Mouse (Mus musculus) liver, embryonic 16.5 days (tissue): ENCODE results near the gene Pcp4l1. TPM values are rescaled to one million over a fixed set of nuclear protein-coding genes. Genes with fewer than 3 reads are reported as not detected.

Experiments used
- ATAC-seq: fragments of 200-750 bp; cut with Nextera tagmentation; 2 replicates; pipeline ENCODE4 v1.8.0; 2017; ENCODE audit warnings: low read depth, mild to moderate bottlenecking, moderate number of reproducible peaks, moderate library complexity
- H3K27ac ChIP-seq: fragments of 300-500 bp; sonication (generic); 2 replicates; pipeline ENCODE4 v1.5.1; 2014; ENCODE audit warnings: mild to moderate bottlenecking, low read length
- H3K27me3 ChIP-seq: fragments of 300-500 bp; sonication (generic); 2 replicates; pipeline ENCODE4 v1.6.1; 2014; ENCODE audit warnings: low read depth, low read length, mixed read lengths; ENCODE audit not compliant: control insufficient read depth, insufficient read depth
- H3K36me3 ChIP-seq: fragments of 300-500 bp; sonication (generic); 2 replicates; pipeline ENCODE4 v1.6.1; 2014; ENCODE audit warnings: mild to moderate bottlenecking; ENCODE audit not compliant: control insufficient read depth, insufficient read depth
- H3K4me1 ChIP-seq: fragments of 300-500 bp; sonication (generic); 2 replicates; pipeline ENCODE4 v1.6.1; 2014; ENCODE audit warnings: low read depth, low read length, mixed read lengths; ENCODE audit not compliant: control insufficient read depth
- H3K4me2 ChIP-seq: fragments of 300-500 bp; sonication (generic); 2 replicates; pipeline ENCODE4 v1.6.1; 2014; ENCODE audit warnings: low read depth, low read length, mixed read lengths
- H3K4me3 ChIP-seq: fragments of 300-500 bp; sonication (generic); 2 replicates; pipeline ENCODE4 v1.5.1; 2014; ENCODE audit warnings: low read depth, mild to moderate bottlenecking, low read length
- H3K9ac ChIP-seq: fragments of 300-500 bp; sonication (generic); 2 replicates; pipeline ENCODE4 v1.6.1; 2014; ENCODE audit warnings: low read depth, low read length
- H3K9me3 ChIP-seq: fragments of 300-500 bp; sonication (generic); replicated peaks from 2 replicates; pipeline ENCODE4 v1.6.1; 2016; ENCODE audit warnings: low read length; ENCODE audit not compliant: control insufficient read depth
- WGBS: fragments of 180-500 bp; shearing (Covaris S2); extraction: QIAGEN DNeasy Blood & Tissue Kit; methylation state at CpG from one replicate; pipeline ENCODE4 v1.1.7; 2014; ENCODE audit not compliant: insufficient replicate concordance; 5-methylcytosine and 5-hydroxymethylcytosine counted together
- polyA plus RNA-seq: library from polyadenylated mRNA; unstranded; fragments of >200 nt; fragmentation: Nextera tagmentation; extraction: Ambion mirVana; gene quantifications from 2 replicates; pipeline ENCODE4 v1.2.1, GENCODE M21; 2015

The Pcp4l1 gene
- polyA plus RNA-seq, 1 experiment from 2014 or later: 2.5 TPM

DNA sequence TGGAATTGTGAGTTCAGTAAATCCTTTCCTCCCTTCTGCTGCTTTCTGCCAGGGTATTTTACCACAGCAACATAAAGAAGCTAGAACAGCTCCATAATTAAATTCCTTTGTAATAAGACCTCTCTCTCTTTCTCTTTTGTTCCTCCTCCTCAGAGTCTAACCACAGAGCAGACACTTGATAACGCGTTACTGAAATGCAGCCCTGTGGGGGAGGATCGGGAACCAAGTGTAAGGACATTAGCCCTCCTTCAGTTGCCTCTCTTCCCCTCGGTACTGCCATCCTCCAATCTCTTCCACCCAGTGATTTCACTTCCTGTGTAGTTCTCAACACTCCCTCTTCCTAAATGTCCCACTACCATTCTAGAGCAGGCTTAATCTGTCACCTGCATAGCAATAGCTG is 13.3 kb upstream of the Pcp4l1 start:
- Histone ChIP-seq H3K4me1 (no peaks in the 10 kb centered on the region; the same call in none of the 2 replicates), H3K9ac (no peak overlapping the region), H3K27me3 (no peaks in the 10 kb centered on the region), H3K27ac (no peak overlapping the region), H3K4me2 (no peak overlapping the region), H3K4me3 (no peak overlapping the region), H3K36me3 (no peaks in the 10 kb centered on the region), H3K9me3 (no peaks in the 10 kb centered on the region)
- no peak for ATAC-seq
- WGBS: 8% methylated on average over 4 of the region's 4 CpGs

GRCm38 (mm10) chr1:171205704-171206493 is 9.8 kb upstream of the Pcp4l1 start:
- Histone ChIP-seq H3K9ac (no peak overlapping the region), H3K9me3 (no peaks in the 10 kb centered on the region), H3K4me2 (no peak overlapping the region), H3K4me1 (no peaks in the 10 kb centered on the region; the same call in none of the 2 replicates), H3K36me3 (no peaks in the 10 kb centered on the region), H3K27me3 (no peaks in the 10 kb centered on the region), H3K4me3 (no peak overlapping the region), H3K27ac (no peak overlapping the region)
- 52% methylated on average over 6 of the region's 6 CpGs for WGBS
- no peak for ATAC-seq

- Histone ChIP-seq H3K27ac (peak overlapping the region; percentile 74; the same call in 1 of the 2 replicates), H3K4me2 (0 out of 2 replicates have a peak overlapping the region, but pooled peaks have one; percentile 27), H3K36me3 (no peaks in the 10 kb centered on the region), H3K4me3 (no peak overlapping the region), H3K27me3 (no peaks in the 10 kb centered on the region), H3K4me1 (no peaks in the 10 kb centered on the region; the same call in 1 of the 2 replicates), H3K9me3 (no peaks in the 10 kb centered on the region), H3K9ac (no peak overlapping the region)
- peak; percentile 94 for ATAC-seq
- WGBS: 64% methylated on average over 7 of the region's 7 CpGs
Measured at GRCm38 (mm10) chr1:171204249-171204644, 8.2 kb upstream of the Pcp4l1 start.

GRCm38 (mm10) chr1:171203471-171204248 is 7.6 kb upstream of the Pcp4l1 start:
- H3K36me3 ChIP-seq: no peaks in the 10 kb centered on the region
- H3K27ac ChIP-seq: peak overlapping the region; percentile 74
- H3K9ac ChIP-seq: no peak overlapping the region
- no peaks in the 10 kb centered on the region for H3K27me3 ChIP-seq
- H3K4me1 ChIP-seq: no peaks in the 10 kb centered on the region; the same call in 1 of the 2 replicates
- H3K9me3 ChIP-seq: no peaks in the 10 kb centered on the region
- 43% methylated on average over 10 of the region's 11 CpGs for WGBS
- H3K4me2 ChIP-seq: peak overlapping the region; percentile 27; the same call in 1 of the 2 replicates
- H3K4me3 ChIP-seq: no peak overlapping the region
- ATAC-seq: peak; percentile 43; the same call in 1 of the 2 replicates

DNA sequence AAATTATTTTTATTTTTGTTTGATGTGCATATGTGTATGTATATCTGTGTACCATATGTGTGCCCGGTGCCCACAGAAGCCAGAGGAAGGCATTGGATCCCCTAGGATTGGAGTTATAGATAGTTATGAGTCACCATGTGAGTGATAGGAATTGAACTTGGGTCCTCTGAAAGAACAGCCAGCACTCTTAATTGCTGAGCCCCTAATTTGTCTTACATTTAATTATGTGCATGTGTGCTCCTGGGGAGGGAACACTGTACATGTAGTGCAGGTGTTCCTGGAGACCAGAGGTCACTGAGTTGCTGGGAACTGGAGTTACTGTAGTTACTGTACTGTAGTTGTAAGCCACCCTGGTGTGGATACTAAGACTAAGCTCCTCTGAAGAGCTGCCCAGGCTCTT is 4.7 kb upstream of the Pcp4l1 start:
- Histone ChIP-seq H3K4me1 (no peaks in the 10 kb centered on the region; the same call in 1 of the 2 replicates), H3K27ac (no peak overlapping the region), H3K36me3 (no peaks in the 10 kb centered on the region), H3K27me3 (peaks cover 16% of the 10 kb centered on the region), H3K9me3 (no peaks in the 10 kb centered on the region), H3K9ac (no peak overlapping the region), H3K4me3 (no peak overlapping the region), H3K4me2 (no peak overlapping the region)
- 68% methylated on average over 1 of the region's 1 CpGs for WGBS
- no peak for ATAC-seq

DNA sequence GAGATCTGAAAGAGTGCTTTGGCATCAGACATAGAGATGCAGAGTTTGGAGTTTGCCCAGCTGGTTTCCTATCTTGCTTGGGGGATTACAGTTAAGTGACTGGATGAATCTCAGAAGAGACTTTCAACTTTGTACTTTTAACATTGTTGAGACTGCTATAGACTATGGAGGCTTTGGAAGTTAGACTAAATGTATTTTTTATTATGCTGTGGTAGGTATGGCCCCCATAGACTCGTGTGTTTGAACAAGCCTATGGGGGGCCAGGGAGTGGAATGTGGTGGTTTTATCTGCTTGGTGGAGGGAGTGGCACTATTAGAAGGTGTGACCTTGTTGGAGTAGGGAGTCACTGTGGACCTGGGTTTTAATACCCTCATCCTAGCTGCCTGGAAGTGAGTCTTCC is 3.5 kb upstream of the Pcp4l1 start:
- Histone ChIP-seq H3K9ac (no peak overlapping the region), H3K36me3 (no peaks in the 10 kb centered on the region), H3K9me3 (no peaks in the 10 kb centered on the region), H3K27ac (no peak overlapping the region), H3K27me3 (peaks cover 29% of the 10 kb centered on the region), H3K4me2 (no peak overlapping the region), H3K4me3 (no peak overlapping the region), H3K4me1 (no peaks in the 10 kb centered on the region)
- WGBS: 35% methylated on average over 1 of the region's 1 CpGs
- no peak for ATAC-seq

DNA sequence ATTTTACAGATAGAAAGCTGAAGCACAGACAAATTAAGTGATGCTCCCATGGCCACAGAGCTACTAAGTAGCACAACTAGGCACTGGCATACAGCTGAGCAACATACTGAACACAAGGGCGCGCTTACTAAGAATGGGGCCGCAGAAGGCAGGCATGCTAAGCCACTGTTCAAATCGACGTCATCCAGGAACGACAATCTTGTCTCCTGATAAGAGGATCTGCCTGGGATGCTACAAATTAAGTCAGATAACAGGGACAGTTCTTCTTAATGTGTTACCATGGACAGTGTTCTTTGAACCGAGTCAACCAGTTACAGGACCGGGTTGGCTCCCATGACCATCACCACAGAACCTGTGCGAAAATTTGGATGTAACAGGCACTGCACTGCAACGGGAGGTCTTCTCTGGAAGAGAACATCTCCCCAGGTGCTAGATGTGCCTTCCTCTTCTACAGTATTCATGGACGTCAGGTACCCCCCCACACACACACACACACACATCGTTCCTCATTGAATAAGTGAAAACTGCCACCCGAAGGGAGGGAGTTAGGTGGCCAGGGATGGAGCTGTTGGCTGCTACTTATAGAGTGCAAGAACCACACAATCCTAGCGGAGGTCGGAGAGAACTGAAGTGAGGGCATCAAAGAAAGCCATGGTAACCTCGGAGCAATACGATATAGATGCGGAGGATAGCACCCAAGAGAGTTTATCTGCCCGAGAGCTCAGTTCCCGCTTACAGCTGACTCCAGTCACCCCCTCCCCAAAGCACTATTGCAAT is 834 bp downstream of the Pcp4l1 start:
- Histone ChIP-seq H3K27me3 (peaks cover 54% of the 10 kb centered on the region), H3K9me3 (no peaks in the 10 kb centered on the region), H3K36me3 (no peaks in the 10 kb centered on the region), H3K27ac (no peak overlapping the region), H3K9ac (no peak overlapping the region), H3K4me3 (peak overlapping the region; percentile 54), H3K4me1 (no peaks in the 10 kb centered on the region), H3K4me2 (peak overlapping the region; percentile 62)
- no peak for ATAC-seq
- WGBS: 10% methylated on average over 20 of the region's 20 CpGs

GRCm38 (mm10) chr1:171193911-171194830 is 1.9 kb downstream of the Pcp4l1 start:
- no peak overlapping the region for H3K9ac ChIP-seq
- H3K4me3 ChIP-seq: no peak overlapping the region
- WGBS: 23% methylated on average over 11 of the region's 11 CpGs
- no peak for ATAC-seq
- peaks cover 54% of the 10 kb centered on the region for H3K27me3 ChIP-seq
- no peak overlapping the region for H3K4me2 ChIP-seq
- H3K27ac ChIP-seq: no peak overlapping the region
- no peaks in the 10 kb centered on the region for H3K4me1 ChIP-seq
- no peaks in the 10 kb centered on the region for H3K9me3 ChIP-seq
- no peaks in the 10 kb centered on the region for H3K36me3 ChIP-seq
